Mouse (Mus musculus) erythroblast, embryonic 14.5 days (primary cell): ENCODE results near the gene Ddx21.
"Not testable (repeated sequence)": the region's sequence is repeated elsewhere in the genome, so short reads cannot be mapped to it uniquely, and the experiment has no call there.

ENCODE experiments used
- GATA1 ChIP-seq: IDR thresholded peaks from 2 replicates; pipeline ENCODE4 v1.6.1; 2012; ENCODE audit warnings: low read length, inconsistent platforms, mixed read lengths
- TAL1 ChIP-seq: IDR thresholded peaks from 3 replicates; pipeline ENCODE4 v1.6.1; 2012; ENCODE audit warnings: low read length, inconsistent platforms, mixed read lengths

DNA sequence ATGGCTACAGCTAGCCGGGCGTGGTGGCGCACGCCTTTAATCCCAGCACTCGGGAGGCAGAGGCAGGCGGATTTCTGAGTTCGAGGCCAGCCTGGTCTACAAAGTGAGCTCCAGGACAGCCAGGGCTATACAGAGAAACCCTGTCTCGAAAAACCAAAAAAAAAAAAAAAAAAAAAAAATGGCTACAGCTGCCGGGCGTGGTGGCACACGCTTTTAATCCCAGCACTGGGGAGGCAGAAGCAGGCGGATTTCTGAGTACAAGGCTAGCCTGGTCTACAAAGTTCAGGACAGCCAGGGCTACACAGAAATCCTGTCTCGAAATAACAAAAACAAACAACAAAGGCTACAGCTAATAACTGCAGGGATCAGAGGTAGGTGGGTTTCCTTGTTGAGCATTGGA is 23.0 kb downstream of the Ddx21 start:
- TF ChIP-seq GATA1, TAL1: not testable (repeated sequence)
